Mouse (Mus musculus) heart, embryonic 12.5 days (tissue): ENCODE measurements around the gene Ski. TPM values are rescaled to one million over a fixed set of nuclear protein-coding genes. Genes with fewer than 3 reads are reported as not detected.

Source experiments
- ATAC-seq: fragments of 200-750 bp; cut with Nextera tagmentation; 2 replicates; pipeline ENCODE4 v1.8.0; 2017; ENCODE audit warnings: moderate TSS enrichment, moderate library complexity; ENCODE audit not compliant: insufficient number of reproducible peaks, low FRiP score
- H3K27ac ChIP-seq: fragments of 300-500 bp; sonication (generic); 2 replicates; pipeline ENCODE4 v1.5.1; 2016; ENCODE audit warnings: mild to moderate bottlenecking, moderate library complexity; ENCODE audit not compliant: poor library complexity, severe bottlenecking
- H3K27me3 ChIP-seq: fragments of 300-500 bp; sonication (generic); replicated peaks from 2 replicates; pipeline ENCODE4 v1.6.1; 2016; ENCODE audit warnings: mild to moderate bottlenecking, moderate library complexity
- H3K36me3 ChIP-seq: fragments of 300-500 bp; sonication (generic); 2 replicates; pipeline ENCODE4 v1.6.1; 2016; ENCODE audit warnings: mild to moderate bottlenecking, moderate library complexity
- H3K4me1 ChIP-seq: fragments of 300-500 bp; sonication (generic); replicated peaks from 2 replicates; pipeline ENCODE4 v1.6.1; 2016; ENCODE audit warnings: mild to moderate bottlenecking
- H3K4me2 ChIP-seq: fragments of 300-500 bp; sonication (generic); 2 replicates; pipeline ENCODE4 v1.6.1; 2016; ENCODE audit warnings: mild to moderate bottlenecking, moderate library complexity
- H3K4me3 ChIP-seq: fragments of 300-500 bp; sonication (generic); 2 replicates; pipeline ENCODE4 v1.5.1; 2016; ENCODE audit warnings: mild to moderate bottlenecking
- H3K9ac ChIP-seq: fragments of 300-500 bp; sonication (generic); 2 replicates; pipeline ENCODE4 v1.6.1; 2016; ENCODE audit warnings: mild to moderate bottlenecking, moderate library complexity
- H3K9me3 ChIP-seq: fragments of 300-500 bp; sonication (generic); replicated peaks from 2 replicates; pipeline ENCODE4 v1.6.1; 2016; ENCODE audit warnings: mild to moderate bottlenecking, moderate library complexity
- WGBS: fragments of 180-500 bp; shearing (Covaris S2); methylation state at CpG from one replicate; pipeline ENCODE4 v1.1.7; 2016; 5-methylcytosine and 5-hydroxymethylcytosine counted together
- polyA plus RNA-seq: library from polyadenylated mRNA; unstranded; fragments of >200 nt; fragmentation: Nextera tagmentation; extraction: Ambion mirVana; gene quantifications from 2 replicates; pipeline ENCODE4 v1.2.1, GENCODE M21; 2016

The Ski gene
- polyA plus RNA-seq, 1 experiment from 2014 or later, result 11.9 TPM

GRCm38 (mm10) chr4:155139281-155140045 lies 82.9 kb downstream of the Ski start:
- ATAC-seq, result no peak
- 80% methylated on average over 12 of the region's 12 CpGs for WGBS
- no peaks in the 10 kb centered on the region for H3K27me3 ChIP-seq
- H3K27ac ChIP-seq, result no peak overlapping the region
- no peak overlapping the region for H3K4me3 ChIP-seq
- H3K9ac ChIP-seq, result no peak overlapping the region
- H3K9me3 ChIP-seq, result no peaks in the 10 kb centered on the region
- no peak overlapping the region for H3K4me2 ChIP-seq
- no peaks in the 10 kb centered on the region for H3K36me3 ChIP-seq
- peaks cover 59% of the 10 kb centered on the region for H3K4me1 ChIP-seq

GRCm38 (mm10) chr4:155138451-155138850 lies 83.9 kb downstream of the Ski start:
- no peak for ATAC-seq
- Histone ChIP-seq H3K9me3 (no peaks in the 10 kb centered on the region), H3K27me3 (no peaks in the 10 kb centered on the region), H3K4me1 (peaks cover 59% of the 10 kb centered on the region), H3K27ac (no peak overlapping the region), H3K36me3 (no peaks in the 10 kb centered on the region), H3K4me3 (no peak overlapping the region), H3K9ac (no peak overlapping the region), H3K4me2 (no peak overlapping the region)
- 85% methylated on average over 8 of the region's 8 CpGs for WGBS

- Histone ChIP-seq H3K4me2 (no peak overlapping the region), H3K27me3 (no peaks in the 10 kb centered on the region), H3K4me1 (peaks cover 59% of the 10 kb centered on the region), H3K27ac (no peak overlapping the region), H3K9ac (no peak overlapping the region), H3K36me3 (no peaks in the 10 kb centered on the region), H3K4me3 (no peak overlapping the region), H3K9me3 (no peaks in the 10 kb centered on the region)
- 87% methylated on average over 7 of the region's 7 CpGs for WGBS
- ATAC-seq, result no peak
Measured at GRCm38 (mm10) chr4:155137891-155138290, 84.5 kb downstream of the Ski start.

- Histone ChIP-seq H3K9me3 (no peaks in the 10 kb centered on the region), H3K27ac (peak overlapping the region; percentile 45; the same call in 1 of the 2 replicates), H3K4me1 (peaks cover 74% of the 10 kb centered on the region), H3K36me3 (no peaks in the 10 kb centered on the region), H3K4me3 (no peak overlapping the region), H3K27me3 (no peaks in the 10 kb centered on the region), H3K9ac (no peak overlapping the region), H3K4me2 (no peak overlapping the region)
- WGBS, result 63% methylated on average over 5 of the region's 5 CpGs
- no peak for ATAC-seq
Measured at GRCm38 (mm10) chr4:155135909-155136585, 86.3 kb downstream of the Ski start.

GRCm38 (mm10) chr4:155134686-155135172 lies 87.7 kb downstream of the Ski start:
- Histone ChIP-seq H3K27ac (peak overlapping the region; percentile 94), H3K9me3 (no peaks in the 10 kb centered on the region), H3K9ac (peak overlapping the region; percentile 15; the same call in 1 of the 2 replicates), H3K4me2 (no peak overlapping the region), H3K4me3 (no peak overlapping the region), H3K27me3 (no peaks in the 10 kb centered on the region), H3K36me3 (no peaks in the 10 kb centered on the region), H3K4me1 (peaks cover 75% of the 10 kb centered on the region)
- ATAC-seq, result no peak
- 78% methylated on average over 7 of the region's 7 CpGs for WGBS

GRCm38 (mm10) chr4:155133658-155134417 lies 88.6 kb downstream of the Ski start:
- Histone ChIP-seq H3K36me3 (no peaks in the 10 kb centered on the region), H3K9me3 (no peaks in the 10 kb centered on the region), H3K4me2 (peak overlapping the region; percentile 17), H3K27me3 (no peaks in the 10 kb centered on the region), H3K27ac (peak overlapping the region; percentile 94), H3K9ac (peak overlapping the region; percentile 45), H3K4me1 (peaks cover 81% of the 10 kb centered on the region), H3K4me3 (no peak overlapping the region)
- WGBS, result 15% methylated on average over 20 of the region's 20 CpGs
- 0 out of 2 replicates have a peak, but pooled peaks have one; percentile 23 for ATAC-seq

- H3K4me1 ChIP-seq, result peaks cover 85% of the 10 kb centered on the region
Measured at GRCm38 (mm10) chr4:155133188-155133587, 89.2 kb downstream of the Ski start.

GRCm38 (mm10) chr4:155130616-155131015 lies 91.8 kb downstream of the Ski start:
- no peak overlapping the region for H3K4me3 ChIP-seq
- H3K27me3 ChIP-seq, result no peaks in the 10 kb centered on the region
- peaks cover 87% of the 10 kb centered on the region for H3K4me1 ChIP-seq
- peak overlapping the region; percentile 96 for H3K27ac ChIP-seq
- H3K9ac ChIP-seq, result no peak overlapping the region; the same call in 1 of the 2 replicates
- no peak for ATAC-seq
- no peaks in the 10 kb centered on the region for H3K36me3 ChIP-seq
- H3K4me2 ChIP-seq, result no peak overlapping the region
- H3K9me3 ChIP-seq, result no peaks in the 10 kb centered on the region
- WGBS, result 51% methylated on average over 7 of the region's 7 CpGs

More at GRCm38 (mm10) chr4:155133188-155133587, 89.2 kb downstream of the Ski start:
- no peak overlapping the region for H3K4me2 ChIP-seq
- H3K9ac ChIP-seq, result peak overlapping the region; percentile 45
- peak overlapping the region; percentile 94 for H3K27ac ChIP-seq
- H3K27me3 ChIP-seq, result no peaks in the 10 kb centered on the region
- no peak overlapping the region for H3K4me3 ChIP-seq
- WGBS, result 22% methylated on average over 3 of the region's 3 CpGs
- no peaks in the 10 kb centered on the region for H3K36me3 ChIP-seq
- no peak for ATAC-seq
- no peaks in the 10 kb centered on the region for H3K9me3 ChIP-seq

- H3K36me3 ChIP-seq, result no peaks in the 10 kb centered on the region
- H3K4me3 ChIP-seq, result no peak overlapping the region
- H3K4me1 ChIP-seq, result peaks cover 87% of the 10 kb centered on the region
- H3K9me3 ChIP-seq, result no peaks in the 10 kb centered on the region
- no peak overlapping the region for H3K4me2 ChIP-seq
- peak overlapping the region; percentile 96 for H3K27ac ChIP-seq
- 45% methylated on average over 14 of the region's 14 CpGs for WGBS
- peak overlapping the region; percentile 57; the same call in 1 of the 2 replicates for H3K9ac ChIP-seq
- peak; percentile 33 for ATAC-seq
- no peaks in the 10 kb centered on the region for H3K27me3 ChIP-seq
Measured at GRCm38 (mm10) chr4:155129996-155130395, 92.4 kb downstream of the Ski start.

GRCm38 (mm10) chr4:155129132-155129917 lies 93.1 kb downstream of the Ski start:
- Histone ChIP-seq H3K9me3 (no peaks in the 10 kb centered on the region), H3K4me1 (peaks cover 87% of the 10 kb centered on the region), H3K4me3 (no peak overlapping the region), H3K36me3 (no peaks in the 10 kb centered on the region), H3K9ac (peak overlapping the region; percentile 57), H3K27me3 (no peaks in the 10 kb centered on the region), H3K4me2 (no peak overlapping the region), H3K27ac (peak overlapping the region; percentile 96)
- no peak for ATAC-seq
- 83% methylated on average over 10 of the region's 10 CpGs for WGBS
